Mouse (Mus musculus): ENCODE results near the gene Zfp65. TPM values are rescaled to one million over a fixed set of nuclear protein-coding genes. Genes with fewer than 3 reads are reported as not detected.
"Not testable (repeated sequence)": the region's sequence is repeated elsewhere in the genome, so short reads cannot be mapped to it uniquely, and the experiment has no call there.

The Zfp65 gene
- total RNA-seq, 1 experiment = 19.2 TPM

- H3K9me3 ChIP-seq (ENCODE audit: control insufficient read depth, insufficient read depth, low read depth, low read length) = no peaks in the 10 kb centered on the region
- TF ChIP-seq CHD2 (IDR thresholded peaks at IDR 0.05; ENCODE audit: low read depth, low read length) (no peak), MAFK (IDR thresholded peaks at IDR 0.05; ENCODE audit: insufficient read depth, low read depth, low read length) (no peak), ZC3H11A (IDR thresholded peaks at IDR 0.05; ENCODE audit: borderline replicate concordance, low read depth, low read length) (no peak), ZNF384 (IDR thresholded peaks at IDR 0.05; ENCODE audit: low read depth, low read length) (no peak), HCFC1 (IDR thresholded peaks at IDR 0.05; ENCODE audit: borderline replicate concordance, insufficient read depth, low read length) (peak; percentile 87)
- in situ Hi-C loops (cut with MboI; ENCODE audit: low sequenced_read_pairs in 2 of 2, unreplicated experiment in 2 of 2) = no loop called here
- peak within 1 kb of the TSS; percentile 55 to 76 for H3K4me3 ChIP-seq (ENCODE audit: insufficient read depth in 1 of 2, low read depth in 1 of 2, low read length in 2 of 2, poor library complexity in 1 of 2, severe bottlenecking in 1 of 2)
- peak within 1 kb of the TSS; percentile 67; the same call in 1 of the 2 replicates for H3K27ac ChIP-seq (ENCODE audit: insufficient read depth, low read depth, low read length, poor library complexity, severe bottlenecking)
- H3K9ac ChIP-seq (ENCODE audit: insufficient read depth, low read depth, low read length, poor library complexity, severe bottlenecking) = peak within 1 kb of the TSS; percentile 75
- H3K4me1 ChIP-seq (ENCODE audit: control insufficient read depth in 2 of 2, insufficient read depth in 2 of 2, low read length in 2 of 2, poor library complexity in 1 of 2) = no peaks in the 10 kb centered on the region
- peak; percentile 62 for DNase-seq (ENCODE audit: low read depth, low spot score)
- H3K36me3 ChIP-seq (ENCODE audit: control insufficient read depth, insufficient read depth, low read length, poor library complexity, severe bottlenecking) = no peaks in the 10 kb centered on the region
These were observed 25.6 kb upstream of the Zfp65 start, which contains the start of gene Zfp85 for GRCm38 (mm10) chr13:67754333-67755306. Zfp85 (minus strand) TSS chr13:67755228.

GRCm38 (mm10) chr13:67743896-67744295, 14.9 kb upstream of the Zfp65 start:
- in situ Hi-C loops (cut with MboI; ENCODE audit: low sequenced_read_pairs in 2 of 2, unreplicated experiment in 2 of 2) = no loop called here
- peak overlapping the region in 1 of 2 experiments; percentile 59; a peak in 2 of 4 replicates for H3K4me3 ChIP-seq (ENCODE audit: insufficient read depth in 1 of 2, low read depth in 1 of 2, low read length in 2 of 2, poor library complexity in 1 of 2, severe bottlenecking in 1 of 2)
- no peak for TF ChIP-seq MAFK (IDR thresholded peaks at IDR 0.05; ENCODE audit: insufficient read depth, low read depth, low read length)
- no peak for TF ChIP-seq ZNF384 (IDR thresholded peaks at IDR 0.05; ENCODE audit: low read depth, low read length)
- TF ChIP-seq HCFC1 (IDR thresholded peaks at IDR 0.05; ENCODE audit: borderline replicate concordance, insufficient read depth, low read length) = no peak
- TF ChIP-seq ZC3H11A (IDR thresholded peaks at IDR 0.05; ENCODE audit: borderline replicate concordance, low read depth, low read length) = no peak
- no peak for TF ChIP-seq CHD2 (IDR thresholded peaks at IDR 0.05; ENCODE audit: low read depth, low read length)
- H3K4me1 ChIP-seq (ENCODE audit: control insufficient read depth in 2 of 2, insufficient read depth in 2 of 2, low read length in 2 of 2, poor library complexity in 1 of 2) = peaks cover 0 to 5% of the 10 kb centered on the region in 2 experiments; a peak in 3 of 4 replicates
- no peak for DNase-seq (ENCODE audit: low read depth, low spot score)
- no peak overlapping the region for H3K9ac ChIP-seq (ENCODE audit: insufficient read depth, low read depth, low read length, poor library complexity, severe bottlenecking)
- H3K27ac ChIP-seq (ENCODE audit: insufficient read depth, low read depth, low read length, poor library complexity, severe bottlenecking) = peak overlapping the region; percentile 2; the same call in 1 of the 2 replicates
- H3K36me3 ChIP-seq (ENCODE audit: control insufficient read depth, insufficient read depth, low read length, poor library complexity, severe bottlenecking) = no peaks in the 10 kb centered on the region
- H3K9me3 ChIP-seq (ENCODE audit: control insufficient read depth, insufficient read depth, low read depth, low read length) = no peaks in the 10 kb centered on the region

DNA sequence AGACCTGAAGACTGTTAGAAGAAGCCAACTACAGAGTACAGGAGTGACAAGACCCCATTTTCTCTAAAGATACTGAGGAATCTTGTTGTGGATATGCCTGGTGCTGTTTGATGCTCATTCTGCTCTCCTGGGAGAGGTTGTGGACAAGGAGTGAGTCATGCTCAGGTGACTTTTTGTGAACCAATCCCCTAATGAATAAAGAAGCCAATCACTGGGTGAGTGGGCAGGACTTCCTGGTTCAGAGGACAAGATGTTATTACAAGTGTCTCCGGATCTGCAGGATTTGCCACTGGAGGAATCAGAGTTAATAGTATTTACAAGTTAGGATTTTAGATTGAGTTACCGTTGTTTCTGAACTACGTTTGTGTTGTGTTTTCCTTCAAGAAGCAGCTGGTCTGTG, 14.0 kb upstream of the Zfp65 start:
- Histone ChIP-seq H3K9me3 (ENCODE audit: control insufficient read depth, insufficient read depth, low read depth, low read length) (no peaks in the 10 kb centered on the region), H3K4me3 (ENCODE audit: insufficient read depth in 1 of 2, low read depth in 1 of 2, low read length in 2 of 2, poor library complexity in 1 of 2, severe bottlenecking in 1 of 2) (peak overlapping the region; percentile 45 to 59), H3K4me1 (ENCODE audit: control insufficient read depth in 2 of 2, insufficient read depth in 2 of 2, low read length in 2 of 2, poor library complexity in 1 of 2) (peaks cover 0 to 5% of the 10 kb centered on the region in 2 experiments; a peak in 3 of 4 replicates), H3K9ac (ENCODE audit: insufficient read depth, low read depth, low read length, poor library complexity, severe bottlenecking) (peak overlapping the region; percentile 25; the same call in 1 of the 2 replicates), H3K27ac (ENCODE audit: insufficient read depth, low read depth, low read length, poor library complexity, severe bottlenecking) (no peak overlapping the region), H3K36me3 (ENCODE audit: control insufficient read depth, insufficient read depth, low read length, poor library complexity, severe bottlenecking) (no peaks in the 10 kb centered on the region)
- in situ Hi-C loops (cut with MboI; ENCODE audit: low sequenced_read_pairs in 2 of 2, unreplicated experiment in 2 of 2) = no loop called here
- DNase-seq (ENCODE audit: low read depth, low spot score) = no peak
- TF ChIP-seq MAFK (IDR thresholded peaks at IDR 0.05; ENCODE audit: insufficient read depth, low read depth, low read length) (no peak), HCFC1 (IDR thresholded peaks at IDR 0.05; ENCODE audit: borderline replicate concordance, insufficient read depth, low read length) (no peak), ZNF384 (IDR thresholded peaks at IDR 0.05; ENCODE audit: low read depth, low read length) (no peak), CHD2 (IDR thresholded peaks at IDR 0.05; ENCODE audit: low read depth, low read length) (no peak), ZC3H11A (IDR thresholded peaks at IDR 0.05; ENCODE audit: borderline replicate concordance, low read depth, low read length) (no peak)

DNA sequence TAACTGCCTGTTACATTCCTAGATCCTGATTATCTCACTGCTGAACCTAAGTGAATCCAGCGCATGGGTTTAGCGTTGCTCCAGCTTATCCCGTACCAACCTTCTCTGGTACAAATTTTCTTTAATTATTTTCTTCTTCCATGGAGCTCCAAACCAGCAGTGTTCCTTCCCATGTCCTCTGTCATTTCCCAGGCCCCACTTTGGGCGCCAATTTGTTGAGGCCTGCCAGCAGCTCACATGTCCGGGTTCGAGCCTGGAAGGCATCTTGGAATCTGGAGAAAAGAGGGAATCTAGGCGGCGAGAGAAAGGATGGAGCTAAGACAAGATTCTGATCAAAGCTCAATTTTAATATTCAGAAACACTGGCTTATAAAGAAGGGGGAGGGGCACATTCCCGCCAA, 5.4 kb upstream of the Zfp65 start:
- H3K4me1 ChIP-seq (ENCODE audit: control insufficient read depth in 2 of 2, insufficient read depth in 2 of 2, low read length in 2 of 2, poor library complexity in 1 of 2); DNase-seq (ENCODE audit: low read depth, low spot score); in situ Hi-C loops (cut with MboI; ENCODE audit: low sequenced_read_pairs in 2 of 2, unreplicated experiment in 2 of 2); H3K9me3 ChIP-seq (ENCODE audit: control insufficient read depth, insufficient read depth, low read depth, low read length); H3K9ac ChIP-seq (ENCODE audit: insufficient read depth, low read depth, low read length, poor library complexity, severe bottlenecking); H3K36me3 ChIP-seq (ENCODE audit: control insufficient read depth, insufficient read depth, low read length, poor library complexity, severe bottlenecking); H3K27ac ChIP-seq (ENCODE audit: insufficient read depth, low read depth, low read length, poor library complexity, severe bottlenecking); H3K4me3 ChIP-seq (ENCODE audit: insufficient read depth in 1 of 2, low read depth in 1 of 2, low read length in 2 of 2, poor library complexity in 1 of 2, severe bottlenecking in 1 of 2): not testable (repeated sequence)

DNA sequence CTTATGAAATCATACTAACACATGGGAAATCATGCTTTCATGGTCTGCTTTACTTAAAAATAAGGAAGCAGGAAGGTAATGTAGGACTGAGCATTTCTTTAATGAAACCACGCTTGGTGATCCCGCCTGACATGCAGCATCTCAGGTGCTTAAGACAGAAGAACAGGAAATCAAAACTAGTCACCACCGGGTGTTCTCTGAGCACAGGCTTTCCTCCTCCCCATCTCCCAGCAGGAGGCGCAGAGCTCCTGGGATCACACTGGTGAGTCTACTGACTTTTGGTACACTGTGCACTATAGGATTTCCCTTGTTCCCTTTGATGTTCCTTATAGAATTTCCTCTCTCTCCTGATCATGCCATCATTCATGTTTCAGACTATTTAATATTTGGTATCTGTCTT, 468 bp upstream of the Zfp65 start:
- peak overlapping the region in 1 of 2 experiments; percentile 73; a peak in 3 of 4 replicates for H3K4me3 ChIP-seq (ENCODE audit: insufficient read depth in 1 of 2, low read depth in 1 of 2, low read length in 2 of 2, poor library complexity in 1 of 2, severe bottlenecking in 1 of 2)
- DNase-seq (ENCODE audit: low read depth, low spot score); H3K4me1 ChIP-seq (ENCODE audit: control insufficient read depth in 2 of 2, insufficient read depth in 2 of 2, low read length in 2 of 2, poor library complexity in 1 of 2); H3K9ac ChIP-seq (ENCODE audit: insufficient read depth, low read depth, low read length, poor library complexity, severe bottlenecking); H3K36me3 ChIP-seq (ENCODE audit: control insufficient read depth, insufficient read depth, low read length, poor library complexity, severe bottlenecking); H3K27ac ChIP-seq (ENCODE audit: insufficient read depth, low read depth, low read length, poor library complexity, severe bottlenecking); H3K9me3 ChIP-seq (ENCODE audit: control insufficient read depth, insufficient read depth, low read depth, low read length): not testable (repeated sequence)
- in situ Hi-C loops (cut with MboI; ENCODE audit: low sequenced_read_pairs in 2 of 2, unreplicated experiment in 2 of 2) = loop anchor here in 1 of 2 experiments (5.0 kb wide), 1 partner anchor 462 kb away; no protein-coding TSS in a partner anchor
